Mouse (Mus musculus): ENCODE results near the gene Trp53tg5.

- TF ChIP-seq EP300 (IDR thresholded peaks at IDR 0.05; ENCODE audit: insufficient read depth, low read depth, low read length) (no peak), POLR2A (IDR thresholded peaks at IDR 0.05; ENCODE audit: insufficient read depth, low read length) (no peak), CTCF (IDR thresholded peaks at IDR 0.05; ENCODE audit: low read depth, low read length) (no peak)
Measured at GRCm38 (mm10) chr2:164516592-164516991, 43.1 kb upstream of the Trp53tg5 start.
